Mouse (Mus musculus): Measurements from ENCODE around the gene Ush1g.
A peak's percentile ranks its signal among the peaks of the same experiment; 100 is the strongest.

The Ush1g gene

GRCm38 (mm10) chr11:115321906-115322693 is at the start of gene Ush1g:
Gene Ush1g, minus strand, starts transcription at chr11:115322041.
- DNase-seq: peak; percentile 72

GRCm38 (mm10) chr11:115371354-115371753 is 49.5 kb upstream of the Ush1g start:
- no peak for DNase-seq

DNA sequence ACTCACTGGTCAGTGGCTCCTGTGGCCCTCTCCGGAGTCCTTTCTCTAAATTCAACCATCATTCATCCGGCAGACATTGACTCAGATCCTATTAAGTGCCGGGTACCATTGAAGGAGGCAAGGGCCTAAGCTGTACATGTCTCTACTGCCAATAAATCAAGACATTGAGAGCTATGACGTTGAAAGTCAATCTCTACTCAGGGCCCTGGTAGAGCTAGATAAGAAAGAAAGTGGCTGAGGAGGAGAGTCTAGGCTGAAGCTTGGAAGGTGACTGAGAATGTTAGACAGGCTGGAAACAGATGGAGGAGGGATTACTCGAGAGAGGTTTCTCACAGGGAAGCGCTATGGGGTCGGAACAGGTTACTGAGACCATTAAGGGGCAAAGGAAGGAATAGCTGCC is 48.5 kb upstream of the Ush1g start:
- DNase-seq: no peak

DNA sequence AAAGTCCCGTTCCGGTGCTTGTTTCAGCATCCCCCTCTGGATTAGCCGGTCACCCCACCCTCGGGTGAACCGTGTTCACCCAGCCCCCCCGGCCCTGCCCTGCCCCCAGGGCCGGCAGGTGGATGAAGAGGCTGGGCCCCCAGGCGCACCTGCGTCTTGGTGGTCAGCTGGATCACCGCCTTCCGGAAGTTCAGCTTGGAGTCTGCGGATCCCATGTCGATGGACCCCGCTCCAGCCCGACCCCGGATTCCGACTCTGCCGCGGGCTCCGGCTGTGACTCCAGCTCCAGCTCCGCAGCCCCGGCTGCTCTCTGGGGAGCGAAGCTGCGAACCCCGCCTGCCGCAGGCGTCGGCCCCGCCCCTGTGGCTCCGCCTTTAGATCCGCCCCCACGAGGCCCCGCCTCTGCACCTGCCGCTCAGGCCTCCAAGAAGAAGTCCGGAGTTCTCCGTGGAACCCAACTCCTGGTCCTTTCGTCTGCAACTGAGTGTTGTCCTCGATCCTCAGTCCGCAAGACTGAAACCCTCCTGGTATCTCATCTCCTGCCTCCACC is 45.6 kb upstream of the Ush1g start, which contains the start of gene Hid1:
Hid1 (minus strand) TSS at position 362 of the 550 bp plus-strand sequence.
- peak; percentile 80 for DNase-seq

DNA sequence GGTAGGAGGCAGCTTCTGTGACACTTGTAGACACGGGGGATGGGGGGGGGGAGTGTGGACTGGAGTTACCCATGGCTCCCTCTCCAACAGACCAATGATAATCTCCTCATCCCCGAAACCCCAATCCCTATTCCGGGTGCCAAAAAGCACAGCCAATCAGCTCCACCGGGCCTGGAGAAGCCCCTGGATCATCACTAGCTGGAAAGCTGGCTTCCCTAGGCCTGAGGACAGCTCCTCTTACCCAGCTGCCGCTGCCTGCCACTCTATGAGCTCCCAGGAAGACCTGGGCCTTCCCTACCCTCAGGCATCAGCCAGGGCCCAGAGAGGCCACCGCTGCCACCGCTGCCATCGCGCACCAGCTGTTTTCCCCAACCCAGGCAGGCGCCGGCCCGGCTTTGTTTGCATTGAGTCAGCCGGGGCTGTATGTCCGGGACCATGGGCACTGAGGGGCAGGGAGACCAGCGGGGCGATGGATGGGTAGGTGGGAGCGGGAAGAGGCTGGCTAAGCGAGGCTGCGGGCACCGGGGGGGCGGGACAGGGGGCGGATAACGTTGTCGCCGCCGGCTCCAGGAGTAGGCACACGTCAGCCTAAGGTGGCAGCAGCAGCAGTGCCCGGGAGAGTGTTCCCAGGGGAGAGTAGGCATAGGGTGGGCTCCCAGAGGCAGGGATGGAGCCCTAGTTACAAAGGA is 45.0 kb upstream of the Ush1g start:
- no peak for DNase-seq

- DNase-seq: no peak
Observed at GRCm38 (mm10) chr11:115366039-115366705, 44.3 kb upstream of the Ush1g start.

DNA sequence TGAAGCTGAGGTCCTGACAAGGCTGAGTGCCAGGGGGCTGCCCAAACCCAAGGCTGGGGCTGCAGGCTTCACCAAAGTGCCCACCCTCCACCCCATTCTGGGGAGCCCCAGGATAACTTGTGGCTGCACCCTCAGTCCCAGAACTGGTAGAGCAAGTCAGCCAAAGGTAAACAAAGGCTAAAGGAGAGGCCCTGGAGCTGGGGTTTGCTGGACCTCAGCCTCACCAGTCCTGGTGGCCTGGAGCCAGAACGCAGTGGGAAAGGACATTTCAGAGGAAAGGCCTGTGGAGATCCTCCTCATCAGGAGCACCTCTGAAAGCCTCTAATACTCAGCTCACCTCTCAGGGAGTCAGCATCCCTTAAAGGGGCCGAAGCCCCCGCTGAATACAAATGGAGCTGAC is 42.3 kb upstream of the Ush1g start:
- DNase-seq: no peak

GRCm38 (mm10) chr11:115359726-115360125 is 37.9 kb upstream of the Ush1g start:
- DNase-seq: no peak

DNA sequence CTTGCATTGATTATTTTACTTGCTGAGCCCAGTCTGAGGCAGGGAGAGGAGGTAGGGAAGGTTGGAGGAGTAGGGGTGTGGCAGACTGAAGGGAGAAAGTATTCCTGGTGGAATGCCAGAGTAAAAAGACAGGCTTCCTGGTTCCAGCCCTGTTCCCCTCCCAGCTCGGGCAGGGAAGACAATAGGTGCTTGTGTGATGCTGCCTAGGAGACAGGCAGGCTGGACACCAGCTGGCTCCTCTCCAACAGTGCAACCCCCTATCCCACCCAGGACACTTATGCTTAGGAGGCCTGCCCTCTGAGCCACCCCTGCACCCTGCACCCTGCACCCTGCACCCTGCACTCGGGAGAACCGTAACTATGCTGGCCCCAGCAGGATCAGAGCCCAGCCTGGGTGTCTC is 37.5 kb upstream of the Ush1g start:
- no peak for DNase-seq

- DNase-seq: peak; percentile 68
Observed at GRCm38 (mm10) chr11:115358468-115358867, 36.6 kb upstream of the Ush1g start.

DNA sequence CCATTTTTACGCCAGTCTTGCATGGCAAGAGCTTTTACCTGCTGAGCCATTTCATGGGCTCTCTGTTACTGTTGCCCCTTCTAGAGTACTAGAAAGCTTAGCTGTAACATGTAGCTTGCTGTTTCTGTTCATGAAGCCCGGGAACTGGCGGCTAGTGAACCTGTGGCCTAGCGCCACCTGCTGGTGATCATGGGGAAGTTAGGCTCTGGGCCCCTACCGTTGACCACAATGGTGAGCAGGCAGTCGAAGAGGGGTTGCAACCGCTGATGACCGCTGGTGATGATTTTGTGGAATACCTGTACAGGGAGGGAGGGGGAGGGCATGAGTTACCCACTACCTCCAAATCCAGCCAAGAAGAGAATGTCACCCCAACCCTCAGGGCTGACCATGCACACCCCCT is 32.3 kb upstream of the Ush1g start:
- peak; percentile 70 for DNase-seq

DNA sequence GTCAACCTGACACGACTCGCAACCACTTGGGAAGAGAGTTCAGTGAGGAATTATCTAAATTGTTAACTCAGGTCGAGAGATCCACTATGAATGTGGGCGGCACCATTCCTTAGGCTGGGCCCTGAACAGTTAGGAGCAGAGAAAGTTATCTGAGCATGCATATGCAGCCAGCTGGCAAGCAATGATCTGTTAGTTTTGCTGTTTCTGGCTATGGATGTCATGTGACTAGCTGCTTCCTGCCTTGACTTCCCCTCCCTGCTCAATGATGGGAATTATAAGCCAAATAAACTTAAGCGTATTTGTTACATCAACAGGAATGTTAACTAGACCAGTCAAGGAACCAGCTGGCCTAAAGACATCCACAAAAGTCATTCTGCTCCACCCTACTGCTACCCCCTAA is 31.5 kb upstream of the Ush1g start:
- no peak for DNase-seq

- DNase-seq: no peak
Observed at GRCm38 (mm10) chr11:115349976-115350375, 28.1 kb upstream of the Ush1g start.

DNA sequence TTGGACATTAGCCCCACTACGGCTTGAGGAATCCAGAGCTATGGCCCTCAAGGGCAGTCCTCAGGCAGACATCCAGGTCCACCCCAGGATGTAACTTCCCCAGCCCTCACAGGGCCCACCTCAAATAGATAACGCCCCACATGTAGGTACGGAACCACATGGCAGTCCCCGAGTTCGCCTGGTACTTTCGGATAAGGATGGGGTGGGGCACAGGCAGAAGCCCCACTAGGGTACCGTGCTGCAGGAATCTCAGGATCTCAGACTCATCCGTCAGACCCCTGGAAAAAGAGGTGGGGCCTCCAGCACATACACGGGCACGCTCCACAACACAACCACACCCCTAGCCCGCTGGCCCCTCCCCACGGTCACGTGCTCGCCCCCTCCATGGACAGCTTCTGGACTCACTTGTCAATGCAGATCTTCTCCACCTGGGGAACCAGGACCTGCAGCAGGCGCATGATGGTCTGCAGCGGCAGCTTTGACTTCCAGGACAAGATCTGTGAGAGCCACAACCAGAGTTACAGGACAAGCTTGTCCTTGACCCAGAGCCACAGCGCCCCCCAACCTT is 26.9 kb upstream of the Ush1g start:
- no peak for DNase-seq

GRCm38 (mm10) chr11:115345515-115345914 is 23.7 kb upstream of the Ush1g start:
- DNase-seq: no peak

GRCm38 (mm10) chr11:115344967-115345366 is 23.1 kb upstream of the Ush1g start:
- DNase-seq: peak; percentile 46

DNA sequence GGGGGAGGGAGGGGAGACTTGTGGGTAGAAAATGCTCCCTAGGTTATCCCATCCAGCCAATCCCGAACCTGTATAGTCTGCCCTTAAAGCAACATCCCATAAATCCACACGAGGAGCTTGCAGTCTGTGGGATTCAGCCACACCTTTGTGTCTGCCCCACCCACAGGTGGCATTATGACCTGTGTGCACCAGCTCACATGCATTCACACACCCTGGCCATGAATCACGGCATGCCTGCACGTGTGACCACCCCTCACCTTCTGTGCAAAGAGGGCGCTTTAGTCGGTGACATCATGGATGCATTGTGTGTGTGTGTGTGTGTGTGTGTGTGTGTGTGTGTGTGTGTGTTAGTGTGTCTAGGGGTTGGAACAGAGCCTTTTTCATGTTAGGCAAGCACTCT is 20.0 kb upstream of the Ush1g start:
- DNase-seq: no peak

DNA sequence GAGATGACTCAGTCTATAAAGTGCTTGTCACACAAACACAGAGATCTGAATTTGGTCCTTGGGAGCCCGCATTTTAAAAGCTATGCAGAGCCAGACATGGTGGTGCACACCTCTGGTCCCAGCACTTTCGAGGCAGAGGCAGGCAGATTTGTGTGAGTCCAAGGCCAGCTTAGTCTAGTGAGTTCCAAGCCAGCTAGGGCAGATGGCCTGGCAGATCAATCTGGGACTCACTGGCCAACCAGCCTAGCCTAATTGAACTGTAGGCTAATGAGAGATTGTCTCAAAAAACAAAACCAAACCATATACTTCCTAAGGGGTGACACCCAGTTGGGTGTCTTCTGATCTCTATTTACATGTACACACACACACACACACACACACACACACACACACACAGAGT is 19.4 kb upstream of the Ush1g start:
- no peak for DNase-seq

DNA sequence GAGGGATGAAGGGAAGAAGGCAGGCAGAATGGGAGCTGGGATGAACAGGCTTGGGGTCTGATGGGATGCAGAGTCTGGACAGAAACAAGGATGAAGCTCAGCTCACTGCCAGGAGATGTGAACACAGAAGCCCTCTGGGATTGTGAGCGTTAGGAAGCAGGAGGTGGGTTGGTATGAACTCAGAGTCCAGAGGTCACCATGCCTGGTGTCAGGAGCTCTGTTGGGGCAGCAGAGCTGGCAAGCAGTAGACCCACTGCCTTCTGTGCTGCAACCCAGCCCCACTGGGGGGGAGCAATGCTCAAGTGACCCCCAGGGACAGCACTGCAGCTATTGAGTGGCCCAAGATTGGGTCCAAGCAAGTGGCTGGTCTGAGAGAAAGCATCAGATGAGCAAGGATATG is 16.0 kb upstream of the Ush1g start:
- no peak for DNase-seq

DNA sequence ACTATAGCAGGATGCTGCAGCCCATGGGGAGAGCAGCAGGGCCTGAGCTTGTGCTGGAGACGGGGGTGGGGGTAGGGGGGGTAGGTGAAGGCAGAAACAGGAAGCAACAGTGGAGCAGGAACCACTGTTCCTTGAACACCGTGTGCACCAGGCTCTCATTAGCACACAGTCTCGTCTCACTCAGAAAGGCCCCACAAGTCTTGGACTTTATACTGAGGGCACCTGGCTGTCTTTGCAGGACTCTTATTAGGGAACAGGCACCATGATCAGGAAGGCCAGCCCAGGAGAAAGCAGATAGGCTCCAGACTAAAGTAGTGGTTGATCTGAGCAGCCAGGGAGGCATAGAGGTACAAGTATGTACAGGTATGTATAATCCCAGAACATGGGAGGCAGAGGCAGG is 15.5 kb upstream of the Ush1g start:
- DNase-seq: no peak

DNA sequence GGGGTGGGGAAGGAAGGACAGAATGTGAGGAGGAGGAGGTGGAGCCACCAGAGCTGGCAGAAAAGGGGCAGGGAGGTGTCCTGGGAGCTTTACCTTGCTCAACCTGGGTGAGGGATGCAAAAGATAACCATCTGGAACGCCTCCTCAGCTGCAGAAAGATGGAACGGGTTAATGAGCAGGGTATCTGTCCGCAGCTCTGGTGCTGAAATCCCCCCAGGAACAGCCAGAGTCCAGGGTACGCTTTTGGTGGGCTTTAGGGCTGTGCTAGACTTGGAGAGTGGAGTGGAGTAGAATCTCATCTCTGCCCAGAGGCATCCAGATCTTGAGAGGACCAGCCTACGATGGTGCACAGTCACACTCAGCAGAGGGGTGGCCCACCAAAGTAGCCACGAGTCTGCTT is 14.3 kb upstream of the Ush1g start:
- no peak for DNase-seq

DNA sequence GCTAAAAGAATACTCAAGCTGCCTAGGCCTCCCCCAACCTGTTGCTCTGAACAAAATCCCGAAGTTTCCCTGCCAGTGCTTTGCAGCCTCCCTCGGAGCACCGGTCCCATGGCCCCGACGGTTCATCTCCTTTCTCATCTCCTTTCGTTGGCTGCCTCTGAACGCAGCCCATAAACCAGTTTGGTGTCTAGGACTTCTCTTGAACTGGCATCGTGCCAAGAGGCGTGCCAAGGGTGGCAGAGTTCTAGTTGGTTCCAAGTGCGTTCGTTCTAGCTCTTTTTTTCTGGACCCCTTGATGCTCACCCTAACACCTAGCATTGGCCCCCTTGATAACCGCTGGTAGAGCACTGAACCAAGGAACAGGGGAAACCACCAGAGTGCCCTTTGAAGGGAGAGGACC is 13.4 kb upstream of the Ush1g start:
- DNase-seq: no peak

GRCm38 (mm10) chr11:115334531-115334930 is 12.7 kb upstream of the Ush1g start, which contains the start of gene Otop3:
Gene Otop3, plus strand, starts transcription at chr11:115334731.
- DNase-seq: no peak

Measured in liver (tissue).